Mouse (Mus musculus) intestine, embryonic 16.5 days (tissue): ENCODE results near the gene Paqr6. TPM values are rescaled to one million over a fixed set of nuclear protein-coding genes. Genes with fewer than 3 reads are reported as not detected.

Experiments used
- ATAC-seq: fragments of 200-750 bp; cut with Nextera tagmentation; 2 replicates; pipeline ENCODE4 v1.8.0; 2017; ENCODE audit warnings: moderate TSS enrichment, moderate library complexity
- H3K27ac ChIP-seq: fragments of 300-500 bp; sonication (generic); 2 replicates; pipeline ENCODE4 v1.5.1; 2014; ENCODE audit warnings: mild to moderate bottlenecking, low read length
- H3K27me3 ChIP-seq: fragments of 300-500 bp; sonication (generic); replicated peaks from 2 replicates; pipeline ENCODE4 v1.6.1; 2014; ENCODE audit warnings: low read length, control low read depth, mixed read lengths; ENCODE audit not compliant: control insufficient read depth, insufficient read depth
- H3K36me3 ChIP-seq: fragments of 300-500 bp; sonication (generic); 2 replicates; pipeline ENCODE4 v1.6.1; 2014; ENCODE audit warnings: low read length, control low read depth; ENCODE audit not compliant: control insufficient read depth, insufficient read depth
- H3K4me1 ChIP-seq: fragments of 300-500 bp; sonication (generic); 2 replicates; pipeline ENCODE4 v1.6.1; 2014; ENCODE audit warnings: low read length, control low read depth, mixed read lengths; ENCODE audit not compliant: control insufficient read depth, insufficient read depth
- H3K4me2 ChIP-seq: fragments of 300-500 bp; sonication (generic); 2 replicates; pipeline ENCODE4 v1.6.1; 2014; ENCODE audit warnings: low read depth, low read length, control low read depth
- H3K4me3 ChIP-seq: fragments of 300-500 bp; sonication (generic); 2 replicates; pipeline ENCODE4 v1.5.1; 2014; ENCODE audit warnings: mild to moderate bottlenecking, low read length
- H3K9ac ChIP-seq: fragments of 300-500 bp; sonication (generic); 2 replicates; pipeline ENCODE4 v1.6.1; 2014; ENCODE audit warnings: low read depth, low read length
- H3K9me3 ChIP-seq: fragments of 300-500 bp; sonication (generic); 2 replicates; pipeline ENCODE4 v1.6.1; 2016; ENCODE audit warnings: low read length, control low read depth; ENCODE audit not compliant: control insufficient read depth
- WGBS: fragments of 180-500 bp; shearing (Covaris S2); extraction: QIAGEN DNeasy Blood & Tissue Kit; methylation state at CpG from one replicate; pipeline ENCODE4 v1.1.7; 2014; 5-methylcytosine and 5-hydroxymethylcytosine counted together
- polyA plus RNA-seq: library from polyadenylated mRNA; unstranded; fragments of >200 nt; fragmentation: Nextera tagmentation; extraction: Ambion mirVana; gene quantifications from 2 replicates; pipeline ENCODE4 v1.2.1, GENCODE M21; 2015

Gene Paqr6
- polyA plus RNA-seq, 1 experiment from 2014 or later: 5.1 TPM

GRCm38 (mm10) chr3:88337367-88338020 is 26.9 kb upstream of the Paqr6 start:
- Histone ChIP-seq H3K27me3 (no peaks in the 10 kb centered on the region), H3K4me3 (peak overlapping the region; percentile 13), H3K9me3 (no peaks in the 10 kb centered on the region), H3K36me3 (0 out of 2 replicates have a peak, but pooled peaks cover under 1% of the 10 kb centered on the region), H3K27ac (peak overlapping the region; percentile 38; the same call in 1 of the 2 replicates), H3K4me1 (peaks cover 10% of the 10 kb centered on the region), H3K9ac (peak overlapping the region; percentile 34), H3K4me2 (peak overlapping the region; percentile 53)
- WGBS: 52% methylated on average over 11 of the region's 11 CpGs
- ATAC-seq: no peak

GRCm38 (mm10) chr3:88338316-88338715 is 26.1 kb upstream of the Paqr6 start:
- Histone ChIP-seq H3K27me3 (no peaks in the 10 kb centered on the region), H3K9me3 (no peaks in the 10 kb centered on the region), H3K9ac (no peak overlapping the region), H3K4me3 (no peak overlapping the region), H3K36me3 (0 out of 2 replicates have a peak, but pooled peaks cover 8% of the 10 kb centered on the region), H3K4me1 (peaks cover 10% of the 10 kb centered on the region), H3K4me2 (no peak overlapping the region), H3K27ac (no peak overlapping the region)
- ATAC-seq: no peak
- WGBS: 88% methylated on average over 7 of the region's 7 CpGs

- Histone ChIP-seq H3K4me1 (peaks cover 10% of the 10 kb centered on the region), H3K9ac (no peak overlapping the region), H3K4me3 (no peak overlapping the region), H3K27me3 (no peaks in the 10 kb centered on the region), H3K9me3 (no peaks in the 10 kb centered on the region), H3K4me2 (no peak overlapping the region), H3K27ac (no peak overlapping the region), H3K36me3 (0 out of 2 replicates have a peak, but pooled peaks cover 11% of the 10 kb centered on the region)
- WGBS: 70% methylated on average over 3 of the region's 3 CpGs
- ATAC-seq: no peak
Observed at GRCm38 (mm10) chr3:88339006-88339405, 25.4 kb upstream of the Paqr6 start.

GRCm38 (mm10) chr3:88350732-88351131 is 13.7 kb upstream of the Paqr6 start:
- H3K9me3 ChIP-seq: no peaks in the 10 kb centered on the region
- no peak overlapping the region for H3K4me2 ChIP-seq
- no peak overlapping the region for H3K9ac ChIP-seq
- H3K4me3 ChIP-seq: no peak overlapping the region
- H3K36me3 ChIP-seq: peaks cover 53% of the 10 kb centered on the region
- H3K27me3 ChIP-seq: no peaks in the 10 kb centered on the region
- no peaks in the 10 kb centered on the region for H3K4me1 ChIP-seq
- WGBS: 88% methylated on average over 13 of the region's 13 CpGs
- no peak for ATAC-seq
- no peak overlapping the region for H3K27ac ChIP-seq

- Histone ChIP-seq H3K36me3 (peaks cover 52% of the 10 kb centered on the region), H3K27me3 (no peaks in the 10 kb centered on the region), H3K9ac (no peak overlapping the region), H3K27ac (no peak overlapping the region), H3K4me1 (no peaks in the 10 kb centered on the region), H3K9me3 (no peaks in the 10 kb centered on the region), H3K4me3 (no peak overlapping the region), H3K4me2 (no peak overlapping the region)
- ATAC-seq: no peak
- 91% methylated on average over 9 of the region's 9 CpGs for WGBS
Observed at GRCm38 (mm10) chr3:88352907-88353306, 11.5 kb upstream of the Paqr6 start.

GRCm38 (mm10) chr3:88354396-88355165 is 9.8 kb upstream of the Paqr6 start:
- Histone ChIP-seq H3K27me3 (no peaks in the 10 kb centered on the region), H3K4me3 (no peak overlapping the region), H3K9me3 (no peaks in the 10 kb centered on the region), H3K9ac (no peak overlapping the region), H3K36me3 (peaks cover 58% of the 10 kb centered on the region), H3K4me1 (no peaks in the 10 kb centered on the region), H3K4me2 (no peak overlapping the region), H3K27ac (no peak overlapping the region)
- ATAC-seq: no peak
- WGBS: 93% methylated on average over 8 of the region's 8 CpGs

GRCm38 (mm10) chr3:88359584-88359983 is 4.8 kb upstream of the Paqr6 start:
- no peaks in the 10 kb centered on the region for H3K27me3 ChIP-seq
- no peak overlapping the region for H3K27ac ChIP-seq
- 77% methylated on average over 5 of the region's 5 CpGs for whole genome bisulfite sequencing
- H3K36me3 ChIP-seq: peaks cover 48% of the 10 kb centered on the region
- no peak for ATAC-seq
- no peaks in the 10 kb centered on the region for H3K9me3 ChIP-seq
- no peak overlapping the region for H3K9ac ChIP-seq
- no peak overlapping the region for H3K4me3 ChIP-seq
- H3K4me2 ChIP-seq: no peak overlapping the region
- peaks cover 10% of the 10 kb centered on the region for H3K4me1 ChIP-seq

GRCm38 (mm10) chr3:88359989-88360388 is 4.4 kb upstream of the Paqr6 start:
- no peak overlapping the region for H3K9ac ChIP-seq
- H3K4me1 ChIP-seq: peaks cover 14% of the 10 kb centered on the region
- H3K27ac ChIP-seq: no peak overlapping the region
- no peaks in the 10 kb centered on the region for H3K27me3 ChIP-seq
- no peak overlapping the region for H3K4me3 ChIP-seq
- peaks cover 46% of the 10 kb centered on the region for H3K36me3 ChIP-seq
- ATAC-seq: no peak
- no peaks in the 10 kb centered on the region for H3K9me3 ChIP-seq
- 56% methylated on average over 3 of the region's 3 CpGs for WGBS
- no peak overlapping the region for H3K4me2 ChIP-seq

- no peaks in the 10 kb centered on the region for H3K9me3 ChIP-seq
- no peak overlapping the region for H3K9ac ChIP-seq
- H3K27me3 ChIP-seq: peaks cover 7% of the 10 kb centered on the region
- ATAC-seq: no peak
- H3K4me2 ChIP-seq: no peak overlapping the region
- WGBS: 74% methylated on average over 6 of the region's 6 CpGs
- no peak overlapping the region for H3K4me3 ChIP-seq
- peaks cover 41% of the 10 kb centered on the region for H3K36me3 ChIP-seq
- no peak overlapping the region for H3K27ac ChIP-seq
- H3K4me1 ChIP-seq: peaks cover 14% of the 10 kb centered on the region
Observed at GRCm38 (mm10) chr3:88361096-88361495, 3.3 kb upstream of the Paqr6 start.
